Mouse (Mus musculus): ENCODE measurements at regions not wholly inside any gene's neighbourhood (a gene's known extent, or its start where the extent isn't known, plus 50 kb on each side); places are given as distances from the start of the nearest gene placed in this dataset.

- Histone ChIP-seq H3K4me3 (replicated peaks; ENCODE audit: low read length) (no peak overlapping the region), H3K9me3 (ENCODE audit: control insufficient read depth, low read length) (no peaks in the 10 kb centered on the region), H3K27ac (no peak overlapping the region), H3K4me1 (replicated peaks; ENCODE audit: control insufficient read depth, insufficient read depth, low read length) (0 out of 2 replicates have a peak, but pooled peaks cover 12% of the 10 kb centered on the region), H3K27me3 (ENCODE audit: control insufficient read depth, insufficient read depth, low read length) (no peaks in the 10 kb centered on the region), H3K4me2 (replicated peaks) (no peak overlapping the region), H3K9ac (no peak overlapping the region), H3K36me3 (replicated peaks; ENCODE audit: control insufficient read depth, insufficient read depth) (no peaks in the 10 kb centered on the region)
- DNase-seq (ENCODE audit: low spot score) (peak; percentile 42), ATAC-seq (ENCODE audit: low FRiP score) (peak; percentile 46; the same call in 1 of the 2 replicates)
- 12% methylated on average over 4 of the region's 4 CpGs for WGBS
Measured at GRCm38 (mm10) chr17:49182485-49182884, 245.7 kb upstream of the Mocs1 start.

GRCm38 (mm10) chr17:49183917-49184316 is 244.2 kb upstream of the Mocs1 start:
- Histone ChIP-seq H3K4me2 (replicated peaks) (no peak overlapping the region), H3K27me3 (ENCODE audit: control insufficient read depth, insufficient read depth, low read length) (no peaks in the 10 kb centered on the region), H3K9me3 (ENCODE audit: control insufficient read depth, low read length) (no peaks in the 10 kb centered on the region), H3K36me3 (replicated peaks; ENCODE audit: control insufficient read depth, insufficient read depth) (no peaks in the 10 kb centered on the region), H3K27ac (no peak overlapping the region), H3K4me3 (replicated peaks; ENCODE audit: low read length) (no peak overlapping the region), H3K4me1 (replicated peaks; ENCODE audit: control insufficient read depth, insufficient read depth, low read length) (0 out of 2 replicates have a peak, but pooled peaks cover 12% of the 10 kb centered on the region), H3K9ac (no peak overlapping the region)
- DNase-seq (ENCODE audit: low spot score), result no peak
- WGBS, result 76% methylated on average over 3 of the region's 3 CpGs
- ATAC-seq (ENCODE audit: low FRiP score), result no peak

- Histone ChIP-seq H3K4me2 (replicated peaks) (no peak overlapping the region), H3K9ac (no peak overlapping the region), H3K4me1 (replicated peaks; ENCODE audit: control insufficient read depth, insufficient read depth, low read length) (0 out of 2 replicates have a peak, but pooled peaks cover 5% of the 10 kb centered on the region), H3K4me3 (replicated peaks; ENCODE audit: low read length) (no peak overlapping the region), H3K9me3 (ENCODE audit: control insufficient read depth, low read length) (no peaks in the 10 kb centered on the region), H3K27me3 (ENCODE audit: control insufficient read depth, insufficient read depth, low read length) (no peaks in the 10 kb centered on the region), H3K27ac (no peak overlapping the region), H3K36me3 (replicated peaks; ENCODE audit: control insufficient read depth, insufficient read depth) (no peaks in the 10 kb centered on the region)
- ATAC-seq (ENCODE audit: low FRiP score) (no peak), DNase-seq (ENCODE audit: low spot score) (no peak)
- WGBS, result 38% methylated on average over 8 of the region's 8 CpGs
Measured at GRCm38 (mm10) chr17:49185052-49185612, 243.0 kb upstream of the Mocs1 start.

GRCm38 (mm10) chr17:49189765-49190164 is 238.4 kb upstream of the Mocs1 start:
- Histone ChIP-seq H3K9me3 (ENCODE audit: control insufficient read depth, low read length) (no peaks in the 10 kb centered on the region), H3K4me1 (replicated peaks; ENCODE audit: control insufficient read depth, insufficient read depth, low read length) (0 out of 2 replicates have a peak, but pooled peaks cover 4% of the 10 kb centered on the region), H3K36me3 (replicated peaks; ENCODE audit: control insufficient read depth, insufficient read depth) (no peaks in the 10 kb centered on the region), H3K4me2 (replicated peaks) (no peak overlapping the region), H3K9ac (no peak overlapping the region), H3K4me3 (replicated peaks; ENCODE audit: low read length) (no peak overlapping the region), H3K27ac (no peak overlapping the region), H3K27me3 (ENCODE audit: control insufficient read depth, insufficient read depth, low read length) (no peaks in the 10 kb centered on the region)
- DNase-seq (ENCODE audit: low spot score) (peak; percentile 58), ATAC-seq (ENCODE audit: low FRiP score) (no peak)
- 54% methylated on average over 3 of the region's 3 CpGs for WGBS

GRCm38 (mm10) chr17:49190337-49190736 is 237.8 kb upstream of the Mocs1 start:
- Histone ChIP-seq H3K36me3 (replicated peaks; ENCODE audit: control insufficient read depth, insufficient read depth) (no peaks in the 10 kb centered on the region), H3K27ac (no peak overlapping the region), H3K4me1 (replicated peaks; ENCODE audit: control insufficient read depth, insufficient read depth, low read length) (no peaks in the 10 kb centered on the region), H3K4me2 (replicated peaks) (no peak overlapping the region), H3K9ac (no peak overlapping the region), H3K9me3 (ENCODE audit: control insufficient read depth, low read length) (no peaks in the 10 kb centered on the region), H3K27me3 (ENCODE audit: control insufficient read depth, insufficient read depth, low read length) (no peaks in the 10 kb centered on the region), H3K4me3 (replicated peaks; ENCODE audit: low read length) (no peak overlapping the region)
- ATAC-seq (ENCODE audit: low FRiP score), result no peak
- WGBS, result 73% methylated on average over 4 of the region's 4 CpGs
- DNase-seq (ENCODE audit: low spot score), result peak; percentile 36

- Histone ChIP-seq H3K27ac (no peak overlapping the region), H3K4me2 (replicated peaks) (no peak overlapping the region), H3K36me3 (replicated peaks; ENCODE audit: control insufficient read depth, insufficient read depth) (no peaks in the 10 kb centered on the region), H3K9me3 (ENCODE audit: control insufficient read depth, low read length) (peaks cover 9% of the 10 kb centered on the region; the same call in 1 of the 2 replicates), H3K4me3 (replicated peaks; ENCODE audit: low read length) (no peak overlapping the region), H3K4me1 (replicated peaks; ENCODE audit: control insufficient read depth, insufficient read depth, low read length) (no peaks in the 10 kb centered on the region), H3K9ac (no peak overlapping the region), H3K27me3 (ENCODE audit: control insufficient read depth, insufficient read depth, low read length) (no peaks in the 10 kb centered on the region)
- ATAC-seq (ENCODE audit: low FRiP score) (no peak), DNase-seq (ENCODE audit: low spot score) (no peak)
- WGBS, result 78% methylated on average over 8 of the region's 8 CpGs
Measured at GRCm38 (mm10) chr17:49196046-49196684, 232.0 kb upstream of the Mocs1 start.

- ATAC-seq (ENCODE audit: low FRiP score) (peak; percentile 48; the same call in 1 of the 2 replicates), DNase-seq (ENCODE audit: low spot score) (no peak)
- Histone ChIP-seq H3K4me1 (replicated peaks; ENCODE audit: control insufficient read depth, insufficient read depth, low read length) (peaks cover 8% of the 10 kb centered on the region), H3K27me3 (ENCODE audit: control insufficient read depth, insufficient read depth, low read length) (no peaks in the 10 kb centered on the region), H3K27ac (no peak overlapping the region), H3K9me3 (ENCODE audit: control insufficient read depth, low read length) (peaks cover 9% of the 10 kb centered on the region; the same call in 1 of the 2 replicates), H3K36me3 (replicated peaks; ENCODE audit: control insufficient read depth, insufficient read depth) (no peaks in the 10 kb centered on the region), H3K9ac (no peak overlapping the region), H3K4me2 (replicated peaks) (no peak overlapping the region), H3K4me3 (replicated peaks; ENCODE audit: low read length) (no peak overlapping the region)
- 86% methylated on average over 3 of the region's 3 CpGs for WGBS
Measured at GRCm38 (mm10) chr17:49201495-49201894, 226.7 kb upstream of the Mocs1 start.

GRCm38 (mm10) chr17:49205095-49205494 is 223.1 kb upstream of the Mocs1 start:
- DNase-seq (ENCODE audit: low spot score) (no peak), ATAC-seq (ENCODE audit: low FRiP score) (no peak)
- H3K4me2 ChIP-seq (replicated peaks), result no peak overlapping the region
- peaks cover 4% of the 10 kb centered on the region; the same call in 1 of the 2 replicates for H3K9me3 ChIP-seq (ENCODE audit: control insufficient read depth, low read length)
- H3K27ac ChIP-seq, result no peak overlapping the region
- H3K27me3 ChIP-seq (ENCODE audit: control insufficient read depth, insufficient read depth, low read length), result no peaks in the 10 kb centered on the region
- H3K4me1 ChIP-seq (replicated peaks; ENCODE audit: control insufficient read depth, insufficient read depth, low read length), result peaks cover 8% of the 10 kb centered on the region
- no peaks in the 10 kb centered on the region for H3K36me3 ChIP-seq (replicated peaks; ENCODE audit: control insufficient read depth, insufficient read depth)
- no peak overlapping the region for H3K4me3 ChIP-seq (replicated peaks; ENCODE audit: low read length)
- WGBS, result 19% methylated on average over 5 of the region's 5 CpGs
- H3K9ac ChIP-seq, result no peak overlapping the region

GRCm38 (mm10) chr17:49205564-49205963 is 222.6 kb upstream of the Mocs1 start:
- Histone ChIP-seq H3K4me3 (replicated peaks; ENCODE audit: low read length) (no peak overlapping the region), H3K9me3 (ENCODE audit: control insufficient read depth, low read length) (no peaks in the 10 kb centered on the region), H3K27ac (no peak overlapping the region), H3K36me3 (replicated peaks; ENCODE audit: control insufficient read depth, insufficient read depth) (no peaks in the 10 kb centered on the region), H3K4me1 (replicated peaks; ENCODE audit: control insufficient read depth, insufficient read depth, low read length) (peaks cover 8% of the 10 kb centered on the region), H3K27me3 (ENCODE audit: control insufficient read depth, insufficient read depth, low read length) (no peaks in the 10 kb centered on the region), H3K4me2 (replicated peaks) (no peak overlapping the region), H3K9ac (no peak overlapping the region)
- no peak for DNase-seq (ENCODE audit: low spot score)
- ATAC-seq (ENCODE audit: low FRiP score), result no peak
- 60% methylated on average over 1 of the region's 1 CpGs for WGBS
